Mouse (Mus musculus) gonadal fat pad, adult 2 months (tissue): ENCODE results near the gene Emg1. TPM values are rescaled to one million over a fixed set of nuclear protein-coding genes. Genes with fewer than 3 reads are reported as not detected.

Source experiments
- DNase-seq: peaks from one replicate; pipeline ENCODE4 v3.0.0-alpha.2; 2012; ENCODE audit warnings: low read depth
- polyA plus RNA-seq: library from polyadenylated mRNA; depleted of rRNA; stranded (reverse); fragments of >200 nt; gene quantifications from 2 replicates; pipeline ENCODE4 v1.2.3, GENCODE M21; 2012; rRNA removed

The Emg1 gene
- 43.6 and 44.2 TPM in 2 replicates for polyA plus RNA-seq

- peak; percentile 82 for DNase-seq
Observed at GRCm38 (mm10) chr6:124711824-124712782, at the start of gene Emg1, which contains the start of gene Phb2. Emg1 (minus strand) TSS chr6:124712178. Phb2 (plus strand) TSS chr6:124712336.

- DNase-seq, result no peak
Observed at GRCm38 (mm10) chr6:124759259-124759658, 47.3 kb upstream of the Emg1 start.

GRCm38 (mm10) chr6:124758849-124759232, 46.9 kb upstream of the Emg1 start:
- DNase-seq, result no peak

- DNase-seq, result no peak
Observed at GRCm38 (mm10) chr6:124757909-124758848, 46.2 kb upstream of the Emg1 start.

GRCm38 (mm10) chr6:124757351-124757880, 45.4 kb upstream of the Emg1 start:
- DNase-seq, result no peak

- no peak for DNase-seq
Observed at GRCm38 (mm10) chr6:124756652-124757350, 44.8 kb upstream of the Emg1 start.

- no peak for DNase-seq
Observed at GRCm38 (mm10) chr6:124755831-124756595, 44.0 kb upstream of the Emg1 start, which contains the start of the genes Gm45234 and Atn1. Gm45234 (minus strand) TSS chr6:124756021. Atn1 (minus strand) TSS chr6:124756524.

- DNase-seq, result no peak
Observed at GRCm38 (mm10) chr6:124755306-124755705, 43.3 kb upstream of the Emg1 start.

- no peak for DNase-seq
Observed at GRCm38 (mm10) chr6:124753861-124754260, 41.9 kb upstream of the Emg1 start.

- DNase-seq, result no peak
Observed at GRCm38 (mm10) chr6:124750405-124750804, 38.4 kb upstream of the Emg1 start.

- DNase-seq, result no peak
Observed at GRCm38 (mm10) chr6:124746654-124747632, 35.0 kb upstream of the Emg1 start.

- DNase-seq, result no peak
Observed at GRCm38 (mm10) chr6:124746296-124746605, 34.3 kb upstream of the Emg1 start.

GRCm38 (mm10) chr6:124745490-124746295, 33.7 kb upstream of the Emg1 start:
- DNase-seq, result no peak

GRCm38 (mm10) chr6:124744755-124745321, 32.9 kb upstream of the Emg1 start:
- DNase-seq, result no peak

- no peak for DNase-seq
Observed at GRCm38 (mm10) chr6:124743647-124744046, 31.7 kb upstream of the Emg1 start.

GRCm38 (mm10) chr6:124742839-124743514, 31.0 kb upstream of the Emg1 start:
- no peak for DNase-seq

GRCm38 (mm10) chr6:124741842-124742241, 29.9 kb upstream of the Emg1 start:
- DNase-seq, result no peak
